Mouse (Mus musculus): Measurements from ENCODE around the gene Ccl7.

The Ccl7 gene

DNA sequence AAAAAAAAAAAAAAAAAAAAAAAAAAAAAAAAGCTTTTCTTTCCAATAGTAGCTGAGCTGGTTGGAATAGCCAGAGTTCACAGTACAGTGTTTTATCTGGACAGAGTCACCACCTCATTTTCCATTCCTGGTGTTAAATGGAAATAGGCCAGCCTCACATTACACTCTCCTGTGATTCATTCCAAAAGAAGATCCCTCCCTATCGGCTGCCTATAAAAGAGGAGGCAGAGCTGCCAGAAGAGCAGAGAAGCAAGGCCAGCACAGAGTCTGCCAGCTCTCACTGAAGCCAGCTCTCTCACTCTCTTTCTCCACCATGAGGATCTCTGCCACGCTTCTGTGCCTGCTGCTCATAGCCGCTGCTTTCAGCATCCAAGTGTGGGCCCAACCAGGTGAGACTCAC is at the start of gene Ccl7:
Ccl7 (plus strand) TSS at position 242 of the 400 bp plus-strand sequence.
- in situ Hi-C loops (cut with MboI; ENCODE audit: unreplicated experiment in 2 of 2) = loop anchor here in 1 of 2 experiments (10.0 kb wide), 1 partner anchor 699 kb away; no protein-coding TSS in a partner anchor

DNA sequence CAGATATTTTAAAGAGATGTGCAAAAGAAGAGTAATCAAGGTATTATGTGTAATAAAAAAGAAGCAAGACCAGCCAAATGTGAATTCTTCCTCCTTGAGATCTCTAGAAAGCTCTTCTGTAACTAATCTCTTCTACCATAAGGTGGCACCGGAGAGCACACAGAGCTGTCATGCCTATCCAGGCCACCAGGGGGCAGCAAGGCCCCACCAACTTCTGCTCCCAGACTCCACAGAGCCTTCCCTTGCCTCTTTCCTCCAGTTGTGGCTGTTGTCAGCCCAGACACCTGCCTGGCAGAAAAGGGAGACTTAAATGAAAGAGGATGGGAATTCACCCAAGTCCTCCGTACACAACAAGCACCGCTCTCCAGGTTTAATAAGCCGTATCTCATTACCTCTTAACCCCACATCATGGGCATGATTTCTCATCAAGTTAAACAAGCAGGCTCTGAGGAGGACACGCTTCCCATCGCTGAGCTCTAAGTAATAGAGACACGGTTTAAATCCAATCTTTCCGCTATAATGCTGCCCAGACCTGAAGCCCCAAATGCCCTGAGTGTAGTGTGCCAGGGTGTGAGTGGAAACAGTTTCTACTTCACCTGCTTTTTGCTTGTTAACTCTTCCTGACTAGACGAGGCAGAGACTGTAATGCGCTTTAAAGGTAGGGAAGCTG is 49.2 kb upstream of the Ccl7 start:
- in situ Hi-C loops (cut with MboI; ENCODE audit: unreplicated experiment in 2 of 2) = loop anchor here (5.0 to 25.0 kb wide), 3 partner anchors 616 to 896 kb away; partner anchors contain the start of genes Fndc8 (in 1 of the 2) and Rad51d (in 1 of the 2)

DNA sequence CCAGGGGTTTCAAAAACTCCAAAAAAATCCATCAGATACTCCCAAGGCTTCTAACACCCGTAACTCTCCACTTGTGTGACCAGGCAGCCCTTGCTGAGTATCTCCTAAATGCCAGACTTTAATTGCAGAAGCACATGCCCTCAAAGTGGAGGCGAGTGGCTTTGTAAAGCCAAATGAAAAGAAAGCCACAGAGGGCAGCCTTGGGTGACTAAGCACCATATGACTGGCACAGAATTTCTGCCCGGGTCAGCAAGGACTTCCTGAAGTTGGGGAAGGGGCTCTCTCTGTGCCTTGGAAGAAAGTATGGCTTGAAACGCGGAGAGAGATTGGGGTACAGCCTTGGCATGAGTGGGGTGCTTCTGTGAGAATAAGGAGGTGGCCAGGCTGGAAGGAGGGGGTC is 48.4 kb upstream of the Ccl7 start:
- in situ Hi-C loops (cut with MboI; ENCODE audit: unreplicated experiment in 2 of 2) = loop anchor here (5.0 to 25.0 kb wide), 3 partner anchors 615 to 895 kb away; partner anchors contain the start of genes Fndc8 (in 1 of the 2) and Rad51d (in 1 of the 2)

DNA sequence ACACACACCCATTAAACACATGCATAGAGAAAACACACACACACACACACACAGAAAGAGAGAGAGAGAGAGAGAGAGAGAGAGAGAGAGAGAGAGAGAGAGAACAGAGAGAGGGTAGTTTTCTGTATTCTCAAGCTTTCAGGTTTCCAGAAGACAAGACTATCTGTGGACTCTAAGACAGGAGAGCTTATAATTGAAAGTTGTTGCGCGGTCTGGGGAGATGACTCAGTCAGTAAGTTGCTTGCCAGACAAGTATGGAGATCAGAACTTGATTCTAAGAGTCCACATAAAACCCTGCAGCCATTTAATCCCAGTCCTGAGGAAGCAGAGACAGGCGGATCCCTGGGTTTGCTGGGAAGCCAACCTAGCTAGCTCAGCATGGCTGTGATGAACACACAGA is 46.9 kb upstream of the Ccl7 start:
- in situ Hi-C loops (cut with MboI; ENCODE audit: unreplicated experiment in 2 of 2) = loop anchor here (5.0 to 25.0 kb wide), 3 partner anchors 614 to 894 kb away; partner anchors contain the start of genes Fndc8 (in 1 of the 2) and Rad51d (in 1 of the 2)

DNA sequence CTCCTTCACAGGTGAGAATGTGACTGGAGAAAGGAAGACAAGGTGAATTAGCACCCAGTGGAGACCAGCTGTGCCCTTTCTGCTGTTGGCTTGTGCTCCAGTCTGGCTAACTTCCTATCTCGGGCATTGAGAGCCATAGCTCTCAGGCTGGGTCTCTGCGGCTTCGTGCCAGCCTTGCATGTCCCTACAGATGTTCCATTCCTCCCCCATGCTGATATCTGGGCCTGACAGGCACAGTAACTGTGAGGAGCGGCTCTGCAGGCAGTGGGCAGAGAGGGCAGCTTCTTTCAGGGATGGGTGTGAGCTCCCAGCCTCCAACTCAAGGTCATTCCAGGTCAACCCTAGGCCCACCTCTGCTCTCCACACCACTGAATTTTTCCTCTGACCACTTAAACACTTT is 46.0 kb upstream of the Ccl7 start:
- in situ Hi-C loops (cut with MboI; ENCODE audit: unreplicated experiment in 2 of 2) = loop anchor here (5.0 to 25.0 kb wide), 3 partner anchors 613 to 893 kb away; partner anchors contain the start of genes Fndc8 (in 1 of the 2) and Rad51d (in 1 of the 2)

DNA sequence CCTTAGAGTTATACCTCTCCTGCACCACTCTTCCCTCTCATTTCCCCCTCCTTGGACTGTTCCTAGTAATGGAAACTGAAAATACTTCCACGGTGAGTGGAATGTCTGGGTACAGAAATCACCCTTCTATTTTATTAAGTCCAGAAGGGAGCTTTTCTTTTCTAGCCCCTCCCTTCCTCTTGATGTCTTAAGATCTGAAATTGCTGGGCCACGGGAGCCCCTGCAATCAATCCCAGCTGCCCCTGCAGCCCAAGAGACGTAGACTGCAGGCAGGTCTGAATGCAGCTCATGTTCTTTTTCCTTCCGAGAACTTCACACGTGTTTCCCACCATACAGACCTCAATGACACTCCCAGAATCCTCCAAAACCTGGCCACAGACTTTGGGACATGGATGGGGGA is 44.9 kb upstream of the Ccl7 start:
- in situ Hi-C loops (cut with MboI; ENCODE audit: unreplicated experiment in 2 of 2) = no loop called here

DNA sequence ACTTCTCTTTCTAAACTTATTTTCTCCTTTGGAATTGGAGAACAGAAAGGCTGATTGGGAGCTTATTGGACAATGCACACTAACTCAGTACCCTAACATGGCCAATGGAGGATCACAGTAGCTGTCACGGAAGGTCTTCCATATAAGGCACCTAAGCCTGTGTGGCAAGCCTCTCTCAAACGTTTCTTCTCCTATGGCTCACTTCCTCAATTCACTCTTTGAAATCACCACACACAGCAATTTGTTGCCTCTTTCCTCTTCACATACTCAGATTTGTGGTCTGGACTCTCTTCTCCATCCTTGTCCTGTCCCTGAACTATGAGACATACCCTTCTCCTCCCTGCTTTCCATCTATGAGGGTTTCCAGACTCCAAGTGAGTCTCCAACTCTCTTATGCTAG is 40.7 kb upstream of the Ccl7 start:
- in situ Hi-C loops (cut with MboI; ENCODE audit: unreplicated experiment in 2 of 2) = no loop called here

DNA sequence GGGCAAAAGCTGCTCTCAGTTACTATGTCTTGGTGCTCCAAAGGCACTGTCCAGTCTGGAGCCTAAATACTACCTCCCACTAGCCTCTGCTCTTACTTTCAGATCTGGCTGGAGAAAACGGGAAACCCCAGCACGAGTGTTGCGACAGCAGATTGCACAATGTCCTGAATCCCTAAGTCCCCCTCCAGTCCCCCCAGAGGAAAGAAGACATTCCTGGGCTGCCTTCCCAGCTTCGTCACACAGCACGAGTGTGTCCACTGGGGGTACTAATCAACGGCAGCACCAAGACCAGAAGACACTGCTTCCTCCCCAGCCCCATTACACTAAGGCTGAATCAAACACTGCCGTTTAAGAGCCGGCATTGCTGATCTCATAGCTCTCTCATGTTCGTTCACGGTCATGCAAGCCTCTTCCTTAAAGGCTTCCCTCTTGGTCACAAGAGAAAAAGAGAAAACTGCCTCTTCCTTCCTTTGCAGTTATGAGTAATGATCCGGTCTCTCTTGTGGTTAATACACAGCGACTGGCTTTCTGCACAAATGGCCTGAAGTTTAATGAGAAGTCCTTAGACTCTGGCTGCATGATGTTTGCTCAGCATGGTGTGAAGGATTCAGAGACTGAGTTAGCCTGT is 38.6 kb upstream of the Ccl7 start:
- in situ Hi-C loops (cut with MboI; ENCODE audit: unreplicated experiment in 2 of 2) = no loop called here

DNA sequence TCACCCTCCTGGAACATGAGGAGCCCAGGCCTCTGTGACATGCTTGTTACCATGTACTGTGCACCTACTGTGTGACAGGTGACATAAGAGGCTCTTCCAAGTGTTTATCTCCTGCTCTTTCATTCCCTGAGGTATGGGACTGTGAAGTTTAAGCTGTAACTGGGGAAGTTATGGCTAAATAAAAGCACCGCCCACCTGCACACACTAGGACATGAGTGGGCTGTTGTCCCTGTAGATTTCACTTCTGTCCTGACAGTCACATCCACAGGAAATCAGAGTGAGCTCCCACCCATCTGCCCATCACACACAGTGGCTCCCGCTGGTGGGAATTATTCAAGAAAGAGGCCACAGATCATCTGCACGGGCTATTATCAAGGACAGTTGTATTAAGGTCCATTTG is 35.4 kb upstream of the Ccl7 start:
- in situ Hi-C loops (cut with MboI; ENCODE audit: unreplicated experiment in 2 of 2) = no loop called here

DNA sequence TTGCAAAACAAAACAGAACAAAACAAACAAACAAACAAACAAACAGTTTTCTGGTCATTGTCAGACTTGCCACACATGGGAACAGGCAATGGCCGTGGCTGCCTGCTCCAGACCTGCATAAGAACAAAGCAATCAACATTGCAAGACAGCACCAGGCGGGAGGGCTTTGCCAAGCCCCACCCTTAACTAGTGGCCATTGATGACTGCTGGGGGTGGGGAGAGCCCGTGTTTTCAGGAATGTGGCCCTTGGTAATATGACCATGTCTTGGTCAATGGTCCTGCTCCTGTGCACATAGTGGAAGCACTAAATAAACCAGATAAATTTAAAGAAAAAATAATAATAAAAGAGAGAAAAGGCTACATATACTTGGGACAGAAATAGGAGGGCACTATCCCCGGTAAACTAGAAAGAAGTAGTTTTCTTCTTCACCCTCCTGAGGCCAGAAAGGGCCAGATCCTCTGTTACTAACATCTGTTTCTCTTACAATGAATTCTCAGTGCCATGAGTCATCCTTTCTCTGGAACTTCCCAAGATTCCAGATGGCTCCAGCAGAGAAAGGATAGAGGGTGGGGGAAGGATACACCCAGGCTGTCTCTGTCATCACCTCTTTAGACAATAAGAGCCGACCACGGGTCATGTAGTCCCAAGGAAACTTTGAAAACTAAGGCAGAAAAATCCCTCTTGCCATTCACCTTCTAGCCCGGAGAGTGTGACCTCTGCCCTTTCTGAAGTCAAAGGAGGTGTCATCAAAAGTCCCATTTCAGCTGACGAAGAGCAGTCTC is 33.9 kb upstream of the Ccl7 start:
- in situ Hi-C loops (cut with MboI; ENCODE audit: unreplicated experiment in 2 of 2) = no loop called here

DNA sequence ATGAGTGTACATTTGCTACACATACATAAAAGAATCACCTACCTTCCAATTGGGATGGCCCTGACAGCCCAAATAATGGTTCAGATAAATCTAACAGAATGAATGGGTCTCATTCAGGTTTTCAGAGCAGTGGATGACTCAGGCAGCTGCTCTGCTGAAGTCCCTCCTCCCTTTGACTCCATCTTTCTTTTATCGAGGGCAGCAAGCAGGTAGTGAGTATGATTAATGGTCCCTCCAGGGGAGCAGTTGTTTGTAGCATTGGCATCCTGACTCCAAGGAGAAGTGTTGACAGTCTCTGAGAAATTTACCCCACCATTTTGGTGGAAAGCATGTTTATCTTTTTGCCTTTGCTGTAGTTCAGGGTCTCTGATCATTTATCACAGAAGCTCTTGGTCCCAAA is 31.8 kb upstream of the Ccl7 start:
- in situ Hi-C loops (cut with MboI; ENCODE audit: unreplicated experiment in 2 of 2) = no loop called here

DNA sequence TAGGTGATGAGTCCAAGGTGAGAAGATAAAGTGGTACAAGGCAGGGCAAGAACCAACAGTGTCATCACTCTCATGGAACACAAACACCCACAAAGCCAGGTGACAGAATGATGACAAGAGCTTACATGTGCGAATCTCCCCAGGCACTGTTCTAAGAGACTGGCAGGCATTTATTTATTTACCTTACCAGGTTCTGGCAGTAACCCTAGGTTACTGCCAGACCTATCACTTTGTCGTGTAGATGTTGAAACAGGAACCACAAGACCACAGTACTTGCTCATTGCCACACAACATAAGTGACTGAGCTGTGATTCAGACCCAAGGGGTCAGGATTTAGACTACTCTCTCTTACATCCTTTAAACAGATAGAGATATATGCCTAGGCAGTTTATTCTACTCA is 30.4 kb upstream of the Ccl7 start:
- in situ Hi-C loops (cut with MboI; ENCODE audit: unreplicated experiment in 2 of 2) = no loop called here

DNA sequence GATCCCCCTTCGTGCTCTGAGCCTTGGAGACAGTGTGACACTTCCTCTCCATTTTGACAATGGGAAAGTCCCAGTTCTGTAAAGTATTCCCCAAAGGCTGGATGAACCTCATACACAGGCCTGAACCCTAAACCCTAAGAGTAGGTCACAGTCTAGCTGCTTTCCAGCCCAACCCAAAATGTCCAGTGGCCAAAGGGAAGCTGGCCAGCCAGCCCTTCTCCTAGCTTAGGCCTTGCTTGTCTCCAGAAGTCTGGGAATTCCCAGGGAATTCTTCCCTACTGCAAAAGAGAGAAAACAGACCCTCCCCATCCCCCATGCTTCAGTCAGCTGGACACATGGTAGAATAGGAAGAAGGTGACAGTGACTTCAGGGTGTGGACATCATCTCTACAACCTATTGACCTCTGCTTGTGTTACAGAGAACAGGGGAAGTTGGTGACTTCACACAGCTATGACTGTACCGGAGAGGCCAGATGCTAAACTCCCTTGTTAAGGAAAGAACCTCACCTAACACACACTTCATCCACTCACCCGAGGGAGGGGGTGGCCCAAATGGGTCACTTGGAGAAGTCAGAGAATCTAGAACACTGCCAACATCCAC is 29.2 kb upstream of the Ccl7 start:
- in situ Hi-C loops (cut with MboI; ENCODE audit: unreplicated experiment in 2 of 2) = no loop called here

DNA sequence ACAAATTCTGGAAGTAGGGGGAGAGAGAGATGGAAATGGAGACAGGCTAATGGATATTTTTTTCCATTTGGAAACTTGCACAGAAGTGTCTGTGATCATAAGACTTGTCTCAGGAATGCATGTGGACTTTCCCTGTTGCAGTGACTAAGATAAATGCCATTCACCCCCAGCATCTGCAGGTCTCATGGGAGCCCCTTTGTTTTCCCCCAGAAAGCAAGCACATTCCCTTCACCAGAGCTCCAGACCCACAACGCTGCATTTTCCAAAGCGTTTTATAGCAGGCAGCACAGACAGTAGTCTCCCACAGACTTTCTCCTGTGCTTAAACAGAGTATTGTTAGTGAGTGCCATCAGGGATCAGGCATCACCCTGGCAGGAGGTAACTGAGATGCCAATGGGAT is 26.1 kb upstream of the Ccl7 start:
- in situ Hi-C loops (cut with MboI; ENCODE audit: unreplicated experiment in 2 of 2) = no loop called here

DNA sequence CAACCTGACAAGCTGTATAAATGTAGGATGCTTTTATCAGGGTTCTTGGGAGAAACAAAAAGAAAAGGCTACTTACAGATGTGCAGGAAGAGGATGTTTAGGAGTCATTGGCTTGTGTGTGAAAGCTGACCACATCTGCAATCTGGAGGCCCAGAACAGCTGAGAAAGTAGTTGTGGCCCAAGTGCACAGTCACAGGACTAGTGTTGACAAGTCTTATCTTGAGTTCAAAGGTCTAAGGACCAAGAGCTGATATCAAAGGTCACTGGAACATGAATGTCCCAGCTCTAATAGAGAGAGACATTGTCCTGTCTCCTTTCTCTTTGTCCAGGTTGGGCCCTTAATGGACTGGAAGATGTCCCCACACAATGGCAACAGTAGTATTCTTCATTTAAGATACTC is 25.7 kb upstream of the Ccl7 start:
- in situ Hi-C loops (cut with MboI; ENCODE audit: unreplicated experiment in 2 of 2) = no loop called here

DNA sequence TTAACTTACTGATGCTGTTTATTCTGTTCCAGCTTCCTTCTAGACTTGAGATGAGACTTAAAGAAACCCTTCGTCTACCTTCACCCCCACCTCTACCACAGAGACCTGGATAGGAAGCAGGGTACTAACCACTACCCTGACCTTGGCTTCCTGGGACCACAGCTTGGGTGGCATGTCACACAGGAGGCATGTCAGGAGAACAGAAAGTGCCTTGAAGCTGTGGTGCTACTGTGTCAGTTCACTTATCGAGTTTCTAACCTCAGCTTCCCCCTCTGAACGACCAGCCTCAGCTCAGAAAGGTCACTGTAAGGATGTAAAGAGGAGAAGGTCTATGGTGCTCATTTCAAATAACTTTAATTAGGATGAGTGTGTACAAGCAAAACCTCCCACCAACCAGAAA is 24.1 kb upstream of the Ccl7 start:
- in situ Hi-C loops (cut with MboI; ENCODE audit: unreplicated experiment in 2 of 2) = no loop called here

DNA sequence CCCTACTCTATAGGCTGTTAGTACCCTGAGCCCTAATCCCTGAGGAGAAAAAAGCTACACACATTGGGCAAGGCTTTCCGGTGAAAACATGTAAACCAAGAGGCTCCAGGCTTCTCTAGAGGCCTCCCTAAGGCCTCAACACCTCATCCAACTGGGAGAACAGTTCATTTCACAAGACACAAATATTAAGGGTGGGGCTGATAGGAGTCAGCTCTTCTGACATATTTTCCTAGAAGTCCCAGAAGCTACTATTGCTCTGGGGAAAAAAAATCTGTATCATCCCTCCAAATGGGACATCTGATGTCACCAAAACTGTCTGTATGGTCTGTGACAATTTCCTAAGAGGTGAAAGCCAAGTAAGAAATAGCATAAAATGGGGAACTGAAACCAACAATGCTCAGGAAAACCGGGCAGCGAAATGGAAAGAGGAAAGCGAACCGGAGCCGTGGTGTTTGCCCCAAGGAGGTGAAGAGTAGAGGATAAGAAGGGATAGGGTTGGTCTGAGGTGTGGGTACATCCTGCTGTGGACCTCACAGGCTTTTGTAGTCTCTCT is 22.9 kb upstream of the Ccl7 start:
- in situ Hi-C loops (cut with MboI; ENCODE audit: unreplicated experiment in 2 of 2) = no loop called here

DNA sequence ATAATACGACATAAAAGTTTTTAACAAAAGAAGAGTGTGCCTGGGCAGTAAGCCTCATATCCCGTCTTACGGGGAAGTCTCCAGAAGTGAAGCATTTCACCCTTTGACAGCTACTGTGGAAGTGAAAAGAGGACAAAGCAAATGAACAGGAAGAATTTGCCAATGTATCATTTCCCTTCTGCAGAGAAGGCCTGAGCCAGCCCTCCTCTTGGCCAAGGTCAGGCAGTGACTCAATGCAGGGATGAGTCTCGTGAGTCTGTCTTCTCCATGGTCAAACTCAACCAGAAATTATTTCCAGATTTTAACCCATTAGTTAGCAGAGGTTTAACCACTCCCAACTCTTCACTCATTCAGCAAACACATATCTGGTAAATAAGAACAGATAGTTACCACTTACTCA is 21.7 kb upstream of the Ccl7 start:
- in situ Hi-C loops (cut with MboI; ENCODE audit: unreplicated experiment in 2 of 2) = no loop called here

DNA sequence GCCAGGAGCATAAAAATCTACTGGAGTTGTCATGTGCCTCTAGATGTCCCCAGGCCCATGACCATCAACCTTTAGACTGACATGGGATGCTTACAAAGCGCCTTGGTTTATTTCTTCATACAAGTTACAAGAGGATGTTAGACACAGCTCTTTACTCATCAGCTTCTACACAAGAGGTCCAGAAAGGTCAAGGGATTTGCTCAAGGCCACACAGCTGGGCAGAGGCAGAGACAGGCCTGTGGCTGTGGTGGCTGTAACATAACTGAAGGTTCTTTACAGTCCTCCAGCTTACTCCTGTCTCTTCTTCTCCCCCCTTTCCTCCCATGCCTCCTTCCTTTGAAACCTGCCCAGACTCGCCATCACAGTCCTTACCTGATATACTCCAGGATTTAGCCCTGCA is 15.3 kb upstream of the Ccl7 start:
- in situ Hi-C loops (cut with MboI; ENCODE audit: unreplicated experiment in 2 of 2) = no loop called here

DNA sequence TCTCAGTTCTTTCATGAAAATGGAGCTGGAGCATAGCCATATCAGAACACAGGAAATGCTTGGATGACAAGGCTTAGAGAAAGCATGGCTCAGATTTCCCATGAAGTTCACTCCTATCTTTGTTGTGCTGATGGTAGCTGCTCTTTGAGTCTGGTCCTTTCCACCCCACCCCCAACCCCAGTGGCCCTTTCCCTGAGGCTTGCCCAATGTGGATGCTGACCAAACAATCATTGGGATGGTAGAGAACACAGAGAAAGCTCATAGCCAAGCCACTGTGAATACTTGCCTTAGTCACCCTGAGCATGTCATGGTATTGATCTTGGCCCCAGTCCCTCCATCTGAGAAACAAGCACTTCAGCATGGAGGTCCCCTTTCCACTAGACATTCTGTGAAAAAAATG is 13.4 kb upstream of the Ccl7 start:
- in situ Hi-C loops (cut with MboI; ENCODE audit: unreplicated experiment in 2 of 2) = no loop called here

All from v-Abl transformed pro-B cells (cell line).